Mouse (Mus musculus): Measurements from ENCODE around the gene Btg1.

Btg1 gene

GRCm38 (mm10) chr10:96630110-96630509, 13.3 kb downstream of the Btg1 start:
- peak; percentile 59 for DNase-seq (ENCODE audit: low read depth, low spot score)

DNA sequence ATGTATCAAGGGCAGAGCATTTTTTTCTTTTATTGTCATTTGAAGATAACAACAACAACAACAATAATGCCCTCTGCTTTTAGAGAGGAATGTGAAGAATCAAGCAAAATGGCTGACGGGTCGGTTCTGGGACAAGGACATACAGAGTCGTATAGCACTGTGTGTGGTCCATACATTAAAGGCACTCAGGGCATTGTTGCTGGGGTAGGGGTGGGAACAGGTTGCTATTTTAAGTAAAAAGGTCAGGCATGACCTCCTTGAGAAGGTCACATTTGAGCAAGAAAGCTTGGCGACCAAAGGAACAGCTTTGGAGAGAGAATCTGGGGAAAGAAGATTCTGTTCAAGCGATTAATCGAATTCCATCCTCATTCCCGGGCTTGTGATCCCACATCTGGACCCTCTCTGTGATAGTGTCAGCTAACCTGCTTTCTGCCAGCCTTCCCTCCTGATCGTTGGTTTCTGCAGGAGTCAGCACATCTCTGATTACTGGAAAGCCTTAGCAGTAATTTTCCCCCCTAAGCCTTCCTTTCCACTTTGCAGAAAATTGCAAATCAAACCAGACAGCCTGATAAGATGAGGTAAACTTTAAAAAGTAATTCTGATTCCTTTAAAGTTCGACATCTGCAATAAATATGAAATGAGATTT, 14.4 kb downstream of the Btg1 start:
- DNase-seq (ENCODE audit: low read depth, low spot score) = peak; percentile 86

DNA sequence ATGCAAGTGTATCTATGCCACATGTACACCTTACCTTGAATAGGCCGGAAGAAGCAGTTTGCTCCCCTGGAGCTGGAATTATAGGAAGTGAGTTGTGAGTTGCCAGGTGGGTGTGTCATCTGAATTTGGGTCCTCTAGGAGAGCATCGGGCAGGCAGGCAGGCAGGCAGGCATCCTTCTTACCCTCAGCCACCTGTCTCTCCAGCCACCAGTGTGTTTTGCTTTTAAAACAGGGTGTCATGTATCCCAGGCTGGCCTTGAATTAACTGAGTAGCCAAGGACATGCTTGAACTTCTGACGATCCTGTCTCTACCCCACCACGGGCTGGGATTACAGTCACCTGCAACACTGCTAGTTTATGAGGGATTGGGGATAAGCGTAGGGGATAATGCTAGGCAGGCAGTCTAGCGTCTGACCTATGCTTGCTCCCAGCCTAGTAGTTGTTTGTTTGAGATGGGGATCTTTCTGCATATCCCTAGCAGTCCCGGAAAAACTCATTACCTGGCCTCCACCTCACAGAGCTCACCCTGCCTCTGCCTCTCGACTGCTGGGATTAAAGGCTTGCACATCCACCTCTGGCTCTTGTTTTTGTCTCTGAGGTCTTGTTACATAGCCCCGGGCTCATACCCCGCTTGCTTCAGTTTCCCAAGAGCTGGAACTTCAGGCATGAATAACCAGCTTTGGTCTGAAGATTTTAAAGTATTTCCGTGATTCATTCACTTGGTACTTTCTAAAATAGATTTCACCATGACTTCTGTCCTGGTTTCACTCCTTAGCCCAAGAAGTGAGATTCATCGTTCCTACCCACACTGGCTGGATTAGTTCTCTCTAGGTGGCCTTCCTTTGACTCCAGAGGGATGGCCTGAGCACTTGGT, 15.7 kb downstream of the Btg1 start:
- no peak for DNase-seq (ENCODE audit: low read depth, low spot score)

GRCm38 (mm10) chr10:96633145-96633516, 16.3 kb downstream of the Btg1 start:
- no peak for DNase-seq (ENCODE audit: low read depth, low spot score)

DNA sequence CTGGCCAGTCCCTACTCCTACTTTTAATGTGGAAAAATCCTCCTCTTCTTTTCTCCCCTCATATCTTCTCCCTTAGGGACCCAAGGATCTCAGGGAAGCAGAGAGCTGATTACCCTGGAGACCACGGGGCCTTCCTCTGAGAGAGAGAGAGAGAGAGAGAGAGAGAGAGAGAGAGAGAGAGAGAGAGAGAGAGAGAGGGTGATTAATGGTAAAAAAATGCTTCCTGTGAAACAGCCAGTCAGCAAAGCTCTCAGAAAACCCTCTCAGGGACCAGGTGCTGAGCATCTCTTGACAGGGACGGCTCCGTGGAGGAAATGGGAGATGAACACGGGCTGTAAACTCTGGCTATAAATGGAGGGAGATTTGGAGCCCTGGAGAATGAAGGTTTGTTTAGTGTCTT, 18.7 kb downstream of the Btg1 start:
- DNase-seq (ENCODE audit: low read depth, low spot score) = no peak

DNA sequence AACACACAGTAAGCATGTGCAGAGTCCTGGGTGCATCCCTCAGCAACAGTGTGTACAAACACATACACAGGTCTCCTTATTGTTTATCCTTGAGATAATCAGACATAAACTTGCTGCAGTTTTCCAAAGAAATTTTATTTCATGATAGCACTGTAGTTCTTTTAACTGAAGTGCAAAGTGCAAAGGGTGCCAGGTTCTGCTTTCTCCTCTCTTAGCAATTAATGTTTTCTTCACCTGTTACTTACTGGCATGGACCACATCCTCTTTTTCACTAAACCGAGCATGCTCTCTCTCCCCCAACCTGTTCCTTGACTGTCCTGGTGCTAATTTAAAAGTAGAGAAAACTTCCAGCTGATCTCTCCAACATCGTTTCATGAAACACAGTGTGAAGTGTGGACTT, 21.7 kb downstream of the Btg1 start:
- DNase-seq (ENCODE audit: low read depth, low spot score) = no peak

DNA sequence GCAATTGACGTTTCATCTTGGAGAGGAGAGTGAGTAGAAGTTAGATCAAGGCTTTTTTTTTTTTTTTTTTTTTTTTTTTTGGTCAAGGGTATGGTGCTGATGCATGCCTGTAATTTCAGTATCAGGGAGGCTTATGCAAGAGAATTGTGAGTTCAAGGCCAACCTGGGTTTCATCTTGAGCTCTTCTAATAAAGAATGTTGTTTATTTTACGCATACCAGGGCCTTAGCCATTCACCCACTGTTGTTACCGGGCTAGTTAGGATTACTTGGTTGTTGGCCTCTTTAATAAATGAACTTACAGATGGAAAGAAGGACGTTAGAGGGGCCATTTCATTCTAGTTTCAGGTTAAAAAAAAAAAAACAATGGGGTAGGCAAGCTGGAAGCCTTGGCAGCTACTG, 25.2 kb downstream of the Btg1 start:
- DNase-seq (ENCODE audit: low read depth, low spot score) = no peak

- no peak for DNase-seq (ENCODE audit: low read depth, low spot score)
These were observed 25.9 kb downstream of the Btg1 start for GRCm38 (mm10) chr10:96642751-96643150.

GRCm38 (mm10) chr10:96645183-96645582, 28.4 kb downstream of the Btg1 start:
- DNase-seq (ENCODE audit: low read depth, low spot score) = no peak

DNA sequence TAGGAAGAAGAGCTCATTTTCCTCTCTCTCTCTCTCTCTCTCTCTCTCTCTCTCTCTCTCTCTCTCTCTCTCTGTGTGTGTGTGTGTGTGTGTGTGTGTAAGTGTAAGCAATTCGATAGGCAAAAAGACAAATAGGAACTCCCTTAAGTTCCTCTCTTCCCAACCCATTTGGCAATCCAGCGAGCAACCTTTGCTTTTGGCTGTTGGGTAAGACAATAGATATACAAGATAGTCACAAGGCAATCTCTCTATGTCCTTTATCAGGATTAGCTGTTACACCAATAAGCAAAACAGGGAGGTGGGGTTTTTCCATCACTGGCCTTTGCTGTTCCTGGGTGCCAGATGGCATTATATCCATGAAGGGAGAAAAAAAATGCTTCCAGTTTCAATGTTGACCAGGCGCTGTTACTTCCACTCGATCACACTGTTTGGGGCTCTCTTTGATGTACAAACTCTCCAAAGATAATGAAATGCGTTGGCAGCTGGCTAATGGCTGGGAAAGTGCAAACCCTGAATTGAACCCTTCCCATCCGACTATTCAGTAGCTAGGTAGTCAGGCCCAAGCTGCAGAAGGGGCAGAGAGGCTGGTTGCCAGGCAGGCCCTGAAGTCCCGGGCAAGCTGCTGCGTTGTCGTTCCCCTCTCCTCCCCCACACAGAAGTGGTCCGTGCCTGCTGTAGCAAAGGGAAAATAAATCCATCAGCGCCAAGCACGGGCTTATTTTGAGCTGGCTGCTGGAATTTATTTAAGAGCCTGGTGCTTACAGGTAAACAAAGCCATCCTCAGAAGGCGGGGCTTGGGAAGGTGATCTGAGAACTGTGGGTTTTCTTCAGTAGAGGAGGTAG, 29.4 kb downstream of the Btg1 start:
- DNase-seq (ENCODE audit: low read depth, low spot score) = no peak

GRCm38 (mm10) chr10:96646867-96647462, 30.2 kb downstream of the Btg1 start:
- DNase-seq (ENCODE audit: low read depth, low spot score) = no peak

GRCm38 (mm10) chr10:96648161-96648561, 31.4 kb downstream of the Btg1 start:
- no peak for DNase-seq (ENCODE audit: low read depth, low spot score)

DNA sequence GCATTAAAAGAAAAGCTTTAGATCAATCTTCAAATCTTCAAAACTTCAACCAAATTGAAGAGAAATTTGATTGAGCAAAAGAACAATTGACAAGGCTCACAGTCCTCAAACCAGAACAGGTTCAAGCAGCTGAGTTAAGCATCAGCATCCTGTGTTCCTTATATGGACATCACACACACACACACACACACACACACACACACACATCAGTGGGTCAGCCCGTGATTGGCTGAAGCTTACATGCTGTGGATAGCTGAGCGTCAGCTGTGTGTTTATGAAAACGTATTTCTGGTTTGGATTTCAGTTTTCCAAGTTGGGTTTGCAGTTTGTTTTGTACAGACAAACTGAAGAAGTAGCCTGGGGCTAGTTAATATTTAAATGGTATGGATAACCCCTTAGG, 32.7 kb downstream of the Btg1 start:
- DNase-seq (ENCODE audit: low read depth, low spot score) = no peak

DNA sequence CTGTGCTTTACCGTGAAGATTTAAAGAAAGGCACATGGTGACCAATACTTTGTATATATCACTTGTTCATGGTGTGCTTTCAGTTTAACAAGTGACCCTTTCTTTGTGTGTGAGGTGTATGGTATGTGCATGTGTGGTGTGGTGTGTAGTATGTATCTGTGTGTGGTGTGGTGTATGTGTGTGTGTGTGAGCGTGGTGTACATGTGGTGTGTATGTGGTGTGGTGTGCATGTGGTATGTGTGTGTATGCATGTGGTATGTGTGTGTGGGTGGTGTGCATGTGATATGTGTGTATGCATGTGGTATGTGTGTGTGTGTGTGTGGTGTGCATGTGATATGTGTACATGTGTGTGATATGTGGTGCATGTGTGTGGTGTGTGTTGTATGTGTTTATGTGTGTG, 35.6 kb downstream of the Btg1 start:
- no peak for DNase-seq (ENCODE audit: low read depth, low spot score)

DNA sequence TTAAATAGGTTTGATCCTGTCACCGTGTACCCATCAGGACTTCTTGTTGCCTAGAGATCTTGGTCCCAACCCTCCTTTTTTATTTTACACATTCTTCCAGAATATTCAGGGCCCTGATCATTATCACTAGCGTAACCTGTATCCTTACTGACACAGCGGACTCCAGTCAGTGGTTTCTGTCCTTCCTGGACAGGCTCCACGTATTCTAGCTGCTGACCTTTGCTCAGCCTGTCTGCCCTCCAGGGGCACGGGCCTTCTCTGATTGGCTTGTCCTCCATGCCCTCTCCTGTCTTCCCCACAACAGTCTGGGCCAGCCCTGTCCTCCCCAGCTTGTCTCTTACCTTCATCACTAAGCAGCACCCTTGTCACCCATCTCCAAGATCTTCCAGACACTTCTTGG, 36.2 kb downstream of the Btg1 start:
- DNase-seq (ENCODE audit: low read depth, low spot score) = no peak

DNA sequence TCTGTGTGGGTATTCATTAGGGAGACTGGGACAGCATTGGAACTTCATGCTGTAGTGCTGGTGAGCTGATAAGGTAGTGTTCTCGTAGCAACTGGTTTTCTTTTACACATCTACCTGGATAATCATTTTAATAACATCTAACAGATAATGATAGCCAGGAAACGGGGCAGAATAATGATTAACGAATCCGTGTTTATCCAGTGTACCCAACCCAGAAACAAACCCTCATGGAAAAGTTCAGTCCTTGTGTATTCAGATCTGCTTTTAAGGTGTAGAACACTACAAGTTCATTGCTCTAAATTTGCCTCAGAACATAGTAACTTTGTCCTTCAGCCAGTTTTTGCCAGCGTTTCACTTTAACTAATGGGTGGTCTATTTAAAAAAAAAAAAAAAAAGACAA, 37.3 kb downstream of the Btg1 start:
- no peak for DNase-seq (ENCODE audit: low read depth, low spot score)

- DNase-seq (ENCODE audit: low read depth, low spot score) = no peak
These were observed 37.8 kb downstream of the Btg1 start for GRCm38 (mm10) chr10:96654576-96654975.

- DNase-seq (ENCODE audit: low read depth, low spot score) = no peak
These were observed 38.3 kb downstream of the Btg1 start for GRCm38 (mm10) chr10:96655066-96655465.

- DNase-seq (ENCODE audit: low read depth, low spot score) = no peak
These were observed 39.4 kb downstream of the Btg1 start for GRCm38 (mm10) chr10:96656176-96656575.

- peak; percentile 73 for DNase-seq (ENCODE audit: low read depth, low spot score)
These were observed 42.1 kb downstream of the Btg1 start for GRCm38 (mm10) chr10:96658906-96659305.

GRCm38 (mm10) chr10:96660280-96660985, 43.6 kb downstream of the Btg1 start:
- DNase-seq (ENCODE audit: low read depth, low spot score) = peak; percentile 10
